Mouse (Mus musculus): ENCODE results near the gene Comt. TPM values are rescaled to one million over a fixed set of nuclear protein-coding genes. Genes with fewer than 3 reads are reported as not detected.

Gene Comt
- polyA plus RNA-seq, 1 experiment from 2014 or later: 53.9 TPM

GRCm38 (mm10) chr16:18384211-18384610 lies 42.4 kb downstream of the Comt start:
- Histone ChIP-seq H3K9ac (ENCODE audit: low read depth, low read length) (no peak overlapping the region), H3K27me3 (ENCODE audit: control insufficient read depth, insufficient read depth, low read length) (no peaks in the 10 kb centered on the region), H3K9me3 (ENCODE audit: control insufficient read depth, low read length) (no peaks in the 10 kb centered on the region), H3K36me3 (ENCODE audit: control insufficient read depth, insufficient read depth, low read length) (no peaks in the 10 kb centered on the region), H3K27ac (ENCODE audit: low read depth, low read length) (no peak overlapping the region), H3K4me3 (ENCODE audit: low read depth, low read length) (no peak overlapping the region), H3K4me2 (replicated peaks; ENCODE audit: low read depth, low read length) (no peak overlapping the region), H3K4me1 (replicated peaks; ENCODE audit: control insufficient read depth, insufficient read depth, low read length) (peaks cover 38% of the 10 kb centered on the region)
- WGBS: 74% methylated on average over 7 of the region's 7 CpGs
- no peak for DNase-seq (ENCODE audit: low spot score)
- ATAC-seq (ENCODE audit: low FRiP score): no peak

- Histone ChIP-seq H3K9me3 (ENCODE audit: control insufficient read depth, low read length) (no peaks in the 10 kb centered on the region), H3K4me2 (replicated peaks; ENCODE audit: low read depth, low read length) (no peak overlapping the region), H3K4me3 (ENCODE audit: low read depth, low read length) (no peak overlapping the region), H3K9ac (ENCODE audit: low read depth, low read length) (no peak overlapping the region), H3K27me3 (ENCODE audit: control insufficient read depth, insufficient read depth, low read length) (no peaks in the 10 kb centered on the region), H3K36me3 (ENCODE audit: control insufficient read depth, insufficient read depth, low read length) (no peaks in the 10 kb centered on the region), H3K4me1 (replicated peaks; ENCODE audit: control insufficient read depth, insufficient read depth, low read length) (peaks cover 38% of the 10 kb centered on the region), H3K27ac (ENCODE audit: low read depth, low read length) (no peak overlapping the region)
- no peak for ATAC-seq (ENCODE audit: low FRiP score)
- DNase-seq (ENCODE audit: low spot score): no peak
- 8% methylated on average over 3 of the region's 3 CpGs for WGBS
Measured at GRCm38 (mm10) chr16:18383756-18384155, 42.9 kb downstream of the Comt start.

- Histone ChIP-seq H3K27me3 (ENCODE audit: control insufficient read depth, insufficient read depth, low read length) (no peaks in the 10 kb centered on the region), H3K4me2 (replicated peaks; ENCODE audit: low read depth, low read length) (no peak overlapping the region), H3K9me3 (ENCODE audit: control insufficient read depth, low read length) (no peaks in the 10 kb centered on the region), H3K9ac (ENCODE audit: low read depth, low read length) (no peak overlapping the region), H3K4me1 (replicated peaks; ENCODE audit: control insufficient read depth, insufficient read depth, low read length) (peaks cover 33% of the 10 kb centered on the region), H3K4me3 (ENCODE audit: low read depth, low read length) (no peak overlapping the region), H3K36me3 (ENCODE audit: control insufficient read depth, insufficient read depth, low read length) (no peaks in the 10 kb centered on the region), H3K27ac (ENCODE audit: low read depth, low read length) (no peak overlapping the region)
- ATAC-seq (ENCODE audit: low FRiP score) (no peak), DNase-seq (ENCODE audit: low spot score) (no peak)
- WGBS: 80% methylated on average over 9 of the region's 9 CpGs
Measured at GRCm38 (mm10) chr16:18383045-18383726, 43.5 kb downstream of the Comt start.

GRCm38 (mm10) chr16:18381621-18382258 lies 44.9 kb downstream of the Comt start:
- Histone ChIP-seq H3K36me3 (ENCODE audit: control insufficient read depth, insufficient read depth, low read length) (no peaks in the 10 kb centered on the region), H3K9ac (ENCODE audit: low read depth, low read length) (no peak overlapping the region), H3K4me3 (ENCODE audit: low read depth, low read length) (no peak overlapping the region), H3K4me1 (replicated peaks; ENCODE audit: control insufficient read depth, insufficient read depth, low read length) (peaks cover 34% of the 10 kb centered on the region), H3K9me3 (ENCODE audit: control insufficient read depth, low read length) (no peaks in the 10 kb centered on the region), H3K27me3 (ENCODE audit: control insufficient read depth, insufficient read depth, low read length) (no peaks in the 10 kb centered on the region), H3K27ac (ENCODE audit: low read depth, low read length) (peak overlapping the region; percentile 84), H3K4me2 (replicated peaks; ENCODE audit: low read depth, low read length) (no peak overlapping the region)
- 40% methylated on average over 6 of the region's 6 CpGs for WGBS
- peak; percentile 57 for ATAC-seq (ENCODE audit: low FRiP score)
- peak; percentile 80 for DNase-seq (ENCODE audit: low spot score)

- peak; percentile 85 for ATAC-seq (ENCODE audit: low FRiP score)
- H3K4me3 ChIP-seq (ENCODE audit: low read depth, low read length): no peak overlapping the region
- H3K36me3 ChIP-seq (ENCODE audit: control insufficient read depth, insufficient read depth, low read length): no peaks in the 10 kb centered on the region
- H3K27me3 ChIP-seq (ENCODE audit: control insufficient read depth, insufficient read depth, low read length): no peaks in the 10 kb centered on the region
- no peaks in the 10 kb centered on the region for H3K9me3 ChIP-seq (ENCODE audit: control insufficient read depth, low read length)
- no peak overlapping the region for H3K4me2 ChIP-seq (replicated peaks; ENCODE audit: low read depth, low read length)
- WGBS: 19% methylated on average over 6 of the region's 6 CpGs
- DNase-seq (ENCODE audit: low spot score): peak; percentile 86
- H3K9ac ChIP-seq (ENCODE audit: low read depth, low read length): no peak overlapping the region
- peaks cover 34% of the 10 kb centered on the region for H3K4me1 ChIP-seq (replicated peaks; ENCODE audit: control insufficient read depth, insufficient read depth, low read length)
- peak overlapping the region; percentile 84 for H3K27ac ChIP-seq (ENCODE audit: low read depth, low read length)
Measured at GRCm38 (mm10) chr16:18380495-18381063, 46.1 kb downstream of the Comt start.

- Histone ChIP-seq H3K4me3 (ENCODE audit: low read depth, low read length) (no peak overlapping the region), H3K36me3 (ENCODE audit: control insufficient read depth, insufficient read depth, low read length) (no peaks in the 10 kb centered on the region), H3K4me1 (replicated peaks; ENCODE audit: control insufficient read depth, insufficient read depth, low read length) (peaks cover 34% of the 10 kb centered on the region), H3K4me2 (replicated peaks; ENCODE audit: low read depth, low read length) (no peak overlapping the region), H3K9ac (ENCODE audit: low read depth, low read length) (no peak overlapping the region; the same call in 1 of the 2 replicates), H3K27ac (ENCODE audit: low read depth, low read length) (peak overlapping the region; percentile 84), H3K9me3 (ENCODE audit: control insufficient read depth, low read length) (no peaks in the 10 kb centered on the region), H3K27me3 (ENCODE audit: control insufficient read depth, insufficient read depth, low read length) (no peaks in the 10 kb centered on the region)
- no peak for DNase-seq (ENCODE audit: low spot score)
- ATAC-seq (ENCODE audit: low FRiP score): no peak
- 66% methylated on average over 8 of the region's 8 CpGs for WGBS
Measured at GRCm38 (mm10) chr16:18379338-18380001, 47.2 kb downstream of the Comt start.

- no peak for ATAC-seq (ENCODE audit: low FRiP score)
- no peak for DNase-seq (ENCODE audit: low spot score)
- H3K4me2 ChIP-seq (replicated peaks; ENCODE audit: low read depth, low read length): no peak overlapping the region
- H3K4me3 ChIP-seq (ENCODE audit: low read depth, low read length): no peak overlapping the region
- peaks cover 27% of the 10 kb centered on the region for H3K4me1 ChIP-seq (replicated peaks; ENCODE audit: control insufficient read depth, insufficient read depth, low read length)
- H3K9ac ChIP-seq (ENCODE audit: low read depth, low read length): no peak overlapping the region
- no peaks in the 10 kb centered on the region for H3K9me3 ChIP-seq (ENCODE audit: control insufficient read depth, low read length)
- H3K27ac ChIP-seq (ENCODE audit: low read depth, low read length): no peak overlapping the region
- no peaks in the 10 kb centered on the region for H3K36me3 ChIP-seq (ENCODE audit: control insufficient read depth, insufficient read depth, low read length)
- WGBS: 38% methylated on average over 1 of the region's 1 CpGs
- H3K27me3 ChIP-seq (ENCODE audit: control insufficient read depth, insufficient read depth, low read length): no peaks in the 10 kb centered on the region
Measured at GRCm38 (mm10) chr16:18378489-18378888, 48.2 kb downstream of the Comt start.

GRCm38 (mm10) chr16:18377203-18377602 lies 49.4 kb downstream of the Comt start:
- H3K4me1 ChIP-seq (replicated peaks; ENCODE audit: control insufficient read depth, insufficient read depth, low read length): peaks cover 24% of the 10 kb centered on the region

More at GRCm38 (mm10) chr16:18377203-18377602, 49.4 kb downstream of the Comt start:
- H3K9me3 ChIP-seq (ENCODE audit: control insufficient read depth, low read length): no peaks in the 10 kb centered on the region
- no peak overlapping the region for H3K27ac ChIP-seq (ENCODE audit: low read depth, low read length)
- no peak overlapping the region for H3K9ac ChIP-seq (ENCODE audit: low read depth, low read length)
- H3K27me3 ChIP-seq (ENCODE audit: control insufficient read depth, insufficient read depth, low read length): no peaks in the 10 kb centered on the region
- WGBS: 23% methylated on average over 3 of the region's 3 CpGs
- H3K36me3 ChIP-seq (ENCODE audit: control insufficient read depth, insufficient read depth, low read length): no peaks in the 10 kb centered on the region
- no peak overlapping the region for H3K4me2 ChIP-seq (replicated peaks; ENCODE audit: low read depth, low read length)
- H3K4me3 ChIP-seq (ENCODE audit: low read depth, low read length): no peak overlapping the region
- DNase-seq (ENCODE audit: low spot score): no peak
- ATAC-seq (ENCODE audit: low FRiP score): no peak
